ENCODE assay signal across 8 mouse cellular contexts in the genomic region with DNA sequence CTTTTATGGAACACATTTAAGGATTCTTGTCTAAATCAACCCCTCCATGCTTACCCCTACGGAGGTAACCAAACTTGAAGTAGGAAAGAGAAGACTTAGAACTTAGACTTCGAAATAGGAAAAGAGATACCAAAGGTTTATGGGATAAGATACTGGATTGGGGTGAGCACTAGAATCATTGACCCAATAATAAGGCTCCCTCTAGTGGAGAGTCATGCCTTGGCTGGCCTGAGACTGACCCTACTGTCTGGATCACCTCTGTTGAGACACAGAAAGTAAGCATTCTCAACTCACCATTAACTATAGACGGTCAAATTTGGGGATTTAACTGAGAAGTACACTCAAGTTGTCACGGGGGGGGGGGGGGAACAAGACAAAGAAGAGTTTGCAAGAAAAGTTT.
DNase-seq lines count a peak whose midpoint lies in the region; ATAC-seq lines count a peak whose summit lies in the region.

No protein-coding gene starts in this region.

- H3K4me3 ChIP-seq in forebrain, embryonic 13.5 days, result no peak overlapping the region

- 45% methylated on average over 4 of the region's 4 CpGs for WGBS in forebrain, embryonic 13.5 days

- no peak overlapping the region for H3K27ac ChIP-seq in forebrain, embryonic 13.5 days

- H3K4me1 ChIP-seq in forebrain, embryonic 13.5 days, result no peaks in the 10 kb centered on the region

- no peak overlapping the region for H3K9ac ChIP-seq in forebrain, embryonic 13.5 days

- no peaks in the 10 kb centered on the region for H3K36me3 ChIP-seq in forebrain, embryonic 13.5 days (ENCODE audit: poor library complexity, severe bottlenecking)

- no peak overlapping the region for H3K4me2 ChIP-seq in forebrain, embryonic 13.5 days

- DNase-seq in gastrocnemius, postnatal 10 days, result peak; percentile 10
- no peak for DNase-seq in gastrocnemius, postnatal 25 days
- DNase-seq in urinary bladder, postnatal 25 days (ENCODE audit: low spot score), result peak; percentile 13
- no peak for DNase-seq in urinary bladder, adult 2 months (ENCODE audit: low spot score)
- DNase-seq in kidney, postnatal 4 days, result peak; percentile 52 to 58
- no peak for DNase-seq in B cell, adult 2 months

- ATAC-seq in forebrain, embryonic 13.5 days, result peak; percentile 58; the same call in 1 of the 2 replicates
- no peak for ATAC-seq in activated CD4-positive, CD25-positive, alpha-beta regulatory T cell, adult 4 months

- no peaks in the 10 kb centered on the region for H3K9me3 ChIP-seq in forebrain, embryonic 13.5 days (replicated peaks)

- H3K27me3 ChIP-seq in forebrain, embryonic 13.5 days, result no peaks in the 10 kb centered on the region

Comparison
In these comparisons a context has a peak if more than half of its experiments do, and no peak if none do; other contexts are left out.
1. DNase-seq: peak in gastrocnemius, postnatal 10 days (single experiment), urinary bladder, postnatal 25 days (single experiment) and kidney, postnatal 4 days (2 of 2); none in gastrocnemius, postnatal 25 days (single experiment), urinary bladder, adult 2 months (single experiment) and B cell, adult 2 months (0 of 2).